Mouse (Mus musculus): ENCODE results near the gene Srpk2.
"Not testable (repeated sequence)": the region's sequence is repeated elsewhere in the genome, so short reads cannot be mapped to it uniquely, and the experiment has no call there.

Srpk2 gene

DNA sequence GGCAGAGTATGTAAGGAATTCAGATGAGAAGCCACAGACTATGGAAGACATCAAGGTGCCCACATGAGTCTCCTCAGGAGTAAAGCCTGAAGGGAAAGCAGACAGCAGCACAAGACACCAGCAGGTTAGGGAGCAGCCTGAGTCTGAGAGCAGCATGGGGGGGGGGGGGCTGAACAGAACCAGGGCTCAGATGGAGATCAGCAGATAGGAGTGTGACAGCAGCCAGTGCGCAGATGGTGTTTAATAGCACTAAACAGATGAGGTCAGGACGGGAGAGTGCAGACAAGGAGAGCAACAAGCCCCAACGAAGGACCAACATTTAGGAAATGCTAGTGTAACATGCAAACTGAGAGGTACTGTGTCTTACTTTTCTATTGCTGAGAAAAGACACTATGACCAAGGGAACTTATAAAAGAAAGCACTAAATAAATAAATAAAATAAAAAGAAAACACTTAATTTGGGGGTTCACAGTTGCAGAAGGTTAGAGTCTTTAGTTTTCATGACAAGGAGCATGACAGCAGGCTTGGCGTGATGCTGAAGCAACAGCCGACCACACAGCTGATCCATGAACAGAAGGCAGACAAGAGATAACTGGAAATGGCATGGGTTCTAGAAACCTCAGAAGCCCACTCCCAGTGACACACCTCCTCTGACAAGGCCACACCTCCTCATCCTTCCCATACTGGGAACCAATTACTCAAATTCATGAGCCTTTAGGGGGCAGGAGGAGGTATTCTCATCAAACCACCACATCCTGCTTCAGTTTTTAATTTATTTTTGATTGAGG is 84.5 kb downstream of the Srpk2 start:
- DNase-seq = no peak

DNA sequence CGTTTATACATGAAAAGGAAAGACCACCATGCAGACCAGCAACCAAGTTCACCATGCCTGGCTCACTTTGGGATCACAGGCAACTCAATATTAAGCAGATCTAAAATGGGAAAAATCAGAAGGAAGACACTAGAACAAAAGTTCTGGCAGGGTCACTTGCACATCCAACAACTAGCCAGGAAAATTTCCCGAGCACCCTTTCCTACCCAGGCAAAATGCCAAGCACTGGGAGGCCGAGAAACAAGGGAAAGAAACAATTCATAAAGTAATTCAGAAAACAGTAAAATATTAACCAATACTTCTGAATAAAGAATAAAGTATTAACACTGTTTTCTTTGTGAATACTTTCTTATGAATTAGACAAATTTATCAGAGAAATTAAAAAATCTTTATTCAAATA is 85.2 kb downstream of the Srpk2 start:
- DNase-seq = no peak

DNA sequence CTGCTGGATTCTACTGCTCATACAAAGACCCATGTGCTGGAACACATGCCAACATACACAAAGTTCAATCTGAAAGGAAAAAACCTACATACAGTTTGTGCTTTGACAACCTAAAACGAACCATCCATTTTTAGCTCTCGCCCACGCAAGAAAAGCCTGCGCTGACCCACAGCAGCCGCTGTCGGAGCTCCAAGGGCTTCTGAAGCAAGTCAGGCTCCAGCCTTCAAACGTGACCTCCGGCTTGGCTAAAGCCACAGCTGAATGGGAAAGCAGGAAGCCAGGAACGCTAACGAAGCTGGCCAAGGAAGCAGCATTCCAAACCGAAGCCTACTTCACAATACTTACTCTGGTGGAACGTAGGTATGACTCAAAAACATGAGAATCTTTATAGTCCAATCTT is 85.9 kb downstream of the Srpk2 start:
- DNase-seq = no peak

DNA sequence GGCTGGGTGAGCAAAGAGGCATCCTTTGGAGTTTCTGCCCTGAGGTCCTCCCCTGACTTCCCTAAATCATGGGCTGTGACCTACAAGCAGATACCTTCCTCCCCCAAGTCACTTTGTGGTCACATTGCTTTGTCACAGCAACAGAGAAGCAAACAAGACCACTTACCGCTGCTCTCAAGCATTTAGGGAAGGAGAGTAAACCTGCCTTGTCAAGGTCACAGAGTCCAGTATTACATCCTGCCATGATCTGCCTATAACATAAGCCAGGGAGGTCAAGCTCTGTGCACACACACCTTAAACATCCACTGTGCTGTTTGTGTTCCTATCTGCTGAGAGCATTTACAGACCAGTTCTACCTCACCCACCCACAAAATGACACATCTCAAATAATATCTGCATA is 86.4 kb downstream of the Srpk2 start:
- peak; percentile 44 to 51 for DNase-seq

DNA sequence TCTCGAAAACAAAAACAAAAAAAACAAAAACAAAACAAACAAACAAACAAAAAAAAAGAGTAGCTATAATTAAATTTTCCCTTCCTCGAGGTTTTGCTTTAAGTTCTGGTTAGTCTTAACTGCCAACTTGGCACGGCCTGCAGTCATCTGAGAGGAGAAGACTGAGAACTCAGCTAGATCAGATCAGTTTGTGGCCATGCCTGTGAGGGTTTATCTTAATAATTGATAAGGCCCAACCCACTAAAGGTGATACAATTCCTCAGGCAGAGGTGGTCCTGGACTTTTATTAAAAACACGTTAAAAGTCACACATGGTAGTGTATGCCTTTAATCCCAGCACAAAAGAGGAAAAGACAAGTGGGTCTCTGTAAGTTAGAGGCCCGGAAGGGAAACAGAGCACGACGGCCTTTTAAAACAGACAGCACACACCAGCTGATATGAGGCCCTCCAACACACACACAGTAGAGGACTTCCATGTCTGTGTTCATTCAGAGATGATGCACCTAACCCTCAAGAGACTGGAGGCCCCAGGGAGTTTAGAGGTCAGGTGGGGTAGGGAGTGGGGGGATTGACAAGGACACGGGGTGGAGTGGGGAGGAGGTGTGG is 87.1 kb downstream of the Srpk2 start:
- no peak for DNase-seq

DNA sequence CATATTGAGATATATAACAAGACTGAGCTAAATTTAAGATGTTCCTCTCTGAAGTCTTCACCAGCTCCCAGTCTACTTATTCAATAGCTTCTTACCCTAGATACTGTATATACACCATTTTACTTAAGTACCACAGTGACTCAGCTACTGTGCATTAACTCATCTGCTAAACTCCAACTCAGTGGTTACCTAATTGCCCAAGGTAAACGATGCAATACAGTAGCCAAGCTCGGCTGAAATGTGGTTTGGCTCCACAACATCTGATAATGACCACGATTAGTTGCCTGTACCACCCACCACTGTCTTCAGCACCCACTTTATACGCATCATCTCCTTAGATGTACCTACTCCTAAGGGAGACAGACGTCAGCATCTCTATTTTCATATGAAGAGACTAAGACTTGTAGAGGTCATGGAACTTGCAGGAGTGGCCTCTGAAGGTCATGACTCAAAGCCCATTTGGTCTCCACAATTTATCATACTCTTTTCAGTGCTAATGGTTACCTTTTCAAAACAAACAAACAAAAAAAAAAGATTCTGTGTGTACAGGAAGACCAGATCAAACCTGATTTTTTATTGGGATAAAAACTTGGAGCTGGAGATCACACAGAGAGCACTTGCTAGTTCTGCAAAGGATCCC is 88.0 kb downstream of the Srpk2 start:
- no peak for DNase-seq

DNA sequence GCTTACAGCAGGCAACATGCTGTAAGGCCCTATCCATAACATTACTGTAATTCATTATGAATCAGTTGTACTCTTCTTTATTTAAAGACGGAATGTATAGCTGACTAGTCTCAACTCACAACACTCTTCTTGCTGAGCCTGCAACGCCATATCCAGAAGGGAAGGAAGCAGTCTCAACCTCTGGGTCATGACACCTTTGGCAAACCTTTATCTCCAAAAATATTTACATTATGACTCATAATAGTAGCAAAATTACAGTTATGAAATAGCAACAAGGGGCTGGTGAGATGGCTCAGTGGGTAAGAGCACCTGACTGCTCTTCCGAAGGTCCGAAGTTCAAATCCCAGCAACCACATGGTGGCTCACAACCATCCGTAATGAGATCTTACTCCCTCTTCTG is 94.1 kb downstream of the Srpk2 start:
- not testable (repeated sequence) for DNase-seq

DNA sequence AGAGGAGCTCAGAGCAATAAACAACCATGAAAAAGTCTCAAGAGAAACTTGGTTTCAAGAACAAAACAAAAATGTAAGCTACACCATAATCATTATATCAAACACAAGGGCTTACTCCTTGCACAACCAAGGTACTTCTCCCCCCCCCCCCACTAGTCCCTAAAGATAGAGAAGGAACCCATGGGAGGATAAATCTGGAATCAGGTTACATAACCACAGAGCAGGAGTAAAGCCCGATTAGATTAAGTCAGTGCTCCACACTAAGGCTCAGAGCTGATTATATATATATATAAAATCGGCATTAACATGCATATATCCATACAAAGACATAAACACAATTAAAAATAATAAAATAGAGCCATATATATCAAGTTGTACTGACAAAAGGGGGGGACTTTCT is 96.8 kb downstream of the Srpk2 start:
- DNase-seq = no peak

DNA sequence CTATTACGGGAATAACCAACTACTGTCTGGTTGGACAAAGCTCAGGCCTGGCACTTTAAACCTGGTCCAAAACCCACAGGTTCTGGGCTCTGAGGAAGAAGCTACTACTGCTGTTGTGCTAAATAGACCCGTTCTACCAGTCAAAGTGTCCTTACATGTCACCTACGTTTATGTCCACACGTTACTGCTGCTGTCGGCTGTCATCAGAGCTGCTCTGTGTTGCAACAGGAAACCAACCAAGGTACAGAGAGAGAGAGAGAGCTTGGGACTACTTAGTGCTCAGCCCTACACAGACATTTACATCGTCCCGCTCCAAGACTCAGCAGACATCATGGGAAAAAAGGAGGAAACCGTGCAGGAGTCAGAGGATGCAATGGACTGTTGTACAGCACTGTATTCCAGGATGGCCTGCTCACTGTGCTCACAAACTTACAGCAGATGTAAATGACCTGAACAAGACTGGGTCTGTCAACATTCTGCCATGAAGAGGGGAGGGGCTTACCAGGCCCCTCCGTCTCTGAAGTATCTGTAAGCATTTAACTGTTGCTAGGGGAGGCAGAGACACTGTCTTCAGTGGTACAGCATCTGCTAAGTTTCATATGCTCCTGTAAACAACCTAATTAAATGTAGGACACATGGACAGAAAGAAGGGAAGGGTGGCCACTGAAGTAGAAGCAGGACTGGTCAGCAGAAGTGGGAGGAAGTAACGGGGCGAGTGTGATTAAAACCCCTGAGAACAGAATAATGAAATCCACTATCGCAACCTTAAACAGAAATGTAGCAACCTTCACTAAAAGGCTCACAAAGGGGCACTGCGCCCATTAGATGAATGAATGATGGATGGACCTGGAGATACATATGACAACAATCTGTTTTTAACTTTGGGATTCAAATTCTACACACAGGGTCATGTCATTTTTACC is 97.6 kb downstream of the Srpk2 start:
- DNase-seq = no peak

DNA sequence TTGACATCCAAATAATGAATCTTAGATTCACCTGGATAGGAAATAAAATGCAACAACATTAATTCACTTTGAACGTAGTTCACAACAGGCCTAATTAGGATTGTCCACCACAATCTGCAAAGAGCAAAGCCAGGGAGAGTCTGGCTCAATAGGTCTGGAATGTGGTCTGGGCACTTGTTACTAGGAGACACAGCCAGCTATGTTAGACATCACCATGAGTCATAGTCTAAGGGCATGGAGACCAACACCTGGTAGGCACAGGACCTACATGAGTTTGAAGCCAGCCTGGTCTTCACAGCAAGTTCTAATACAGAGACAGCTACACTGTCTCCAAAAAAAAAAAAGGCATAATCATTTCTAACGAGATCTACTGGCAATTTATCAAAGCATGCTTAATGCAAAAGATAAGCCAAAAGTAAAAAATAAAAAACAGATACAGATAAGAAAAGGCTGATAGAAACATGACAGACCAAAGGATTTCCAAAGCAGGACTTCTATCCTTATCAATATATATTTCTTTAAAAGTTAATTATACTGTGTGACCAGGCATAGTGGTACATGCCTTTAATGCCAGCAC is 102.8 kb downstream of the Srpk2 start:
- no peak for DNase-seq

DNA sequence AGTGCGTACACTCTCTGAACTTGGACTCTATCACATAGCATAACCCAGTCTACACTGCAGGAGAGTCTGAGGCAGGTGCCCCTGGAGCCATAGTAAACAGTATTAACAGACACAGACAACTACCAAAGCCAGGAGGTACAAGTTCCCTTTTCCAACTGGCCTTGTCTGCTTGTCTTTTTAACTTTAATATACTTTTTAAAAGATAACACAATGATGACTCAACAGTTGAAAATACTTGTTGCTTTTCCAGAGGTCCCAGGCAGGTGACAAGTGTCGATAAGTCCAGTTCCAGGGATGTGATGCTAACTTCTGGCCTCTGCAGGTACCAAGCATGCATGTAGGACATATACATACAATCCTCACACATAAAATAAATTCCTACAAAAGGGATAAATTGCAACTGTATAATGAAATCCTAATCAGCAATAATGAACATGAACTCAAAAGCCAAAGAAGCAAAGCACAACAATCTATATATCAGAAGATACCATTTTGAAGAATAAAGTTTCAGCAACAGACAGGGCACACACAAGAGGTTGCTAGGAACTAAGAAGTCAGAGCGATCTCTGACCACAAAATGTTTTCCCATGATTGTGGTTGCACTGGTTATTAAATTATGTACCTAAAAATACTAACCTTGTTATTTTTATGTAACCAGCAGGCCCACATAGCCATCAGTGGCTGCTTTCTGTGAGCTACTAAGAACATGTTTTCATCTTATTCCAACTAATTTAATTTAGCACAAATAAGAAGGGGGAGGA is 105.1 kb downstream of the Srpk2 start:
- no peak for DNase-seq

DNA sequence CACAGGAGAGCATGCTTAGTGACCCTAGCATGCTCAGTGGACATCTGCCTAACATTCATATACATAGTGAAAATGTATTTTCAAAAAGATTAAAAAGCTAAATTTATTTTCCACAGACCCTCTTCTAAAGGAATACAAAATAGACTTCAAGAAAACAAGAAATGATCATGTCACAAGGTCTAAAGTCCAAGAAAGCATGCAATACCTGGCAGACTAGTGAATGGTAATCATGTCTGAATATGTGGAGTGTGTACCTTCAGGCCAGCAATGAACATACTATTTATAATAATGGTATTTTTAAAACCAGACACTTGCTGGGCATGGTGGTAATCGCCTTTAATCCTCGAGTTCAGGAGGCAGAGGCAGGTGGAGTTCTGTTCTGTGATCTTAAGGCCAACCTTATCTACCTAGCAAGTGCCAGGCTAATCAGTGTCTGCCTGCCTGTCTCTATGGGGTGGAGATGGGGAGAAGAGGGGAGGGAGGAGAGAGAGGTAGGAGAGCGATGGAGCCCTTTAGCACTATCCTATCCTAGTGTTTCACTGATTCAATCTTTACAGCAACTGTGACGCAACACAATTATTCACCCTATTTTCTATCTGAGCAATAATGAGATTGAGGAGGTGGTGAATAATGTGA is 106.0 kb downstream of the Srpk2 start:
- no peak for DNase-seq

DNA sequence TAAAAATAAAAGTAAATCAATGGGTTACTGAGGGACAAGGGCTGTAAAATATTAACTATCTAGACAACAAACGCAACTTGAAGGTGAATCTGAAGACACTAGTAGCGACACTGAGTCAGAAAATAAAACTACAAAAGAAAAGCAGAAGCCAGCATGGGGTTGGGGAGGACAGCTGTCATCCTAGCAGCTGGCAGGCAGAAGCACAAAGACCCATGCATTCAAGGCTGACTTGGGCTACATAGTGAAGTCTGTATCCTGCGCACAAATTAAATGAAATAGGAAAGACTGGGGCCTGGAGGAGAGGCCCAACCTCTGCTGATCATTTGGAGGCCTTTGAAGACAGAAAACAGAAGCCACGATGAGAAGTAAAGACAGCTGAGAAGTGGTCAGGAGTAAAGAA is 106.6 kb downstream of the Srpk2 start:
- no peak for DNase-seq

DNA sequence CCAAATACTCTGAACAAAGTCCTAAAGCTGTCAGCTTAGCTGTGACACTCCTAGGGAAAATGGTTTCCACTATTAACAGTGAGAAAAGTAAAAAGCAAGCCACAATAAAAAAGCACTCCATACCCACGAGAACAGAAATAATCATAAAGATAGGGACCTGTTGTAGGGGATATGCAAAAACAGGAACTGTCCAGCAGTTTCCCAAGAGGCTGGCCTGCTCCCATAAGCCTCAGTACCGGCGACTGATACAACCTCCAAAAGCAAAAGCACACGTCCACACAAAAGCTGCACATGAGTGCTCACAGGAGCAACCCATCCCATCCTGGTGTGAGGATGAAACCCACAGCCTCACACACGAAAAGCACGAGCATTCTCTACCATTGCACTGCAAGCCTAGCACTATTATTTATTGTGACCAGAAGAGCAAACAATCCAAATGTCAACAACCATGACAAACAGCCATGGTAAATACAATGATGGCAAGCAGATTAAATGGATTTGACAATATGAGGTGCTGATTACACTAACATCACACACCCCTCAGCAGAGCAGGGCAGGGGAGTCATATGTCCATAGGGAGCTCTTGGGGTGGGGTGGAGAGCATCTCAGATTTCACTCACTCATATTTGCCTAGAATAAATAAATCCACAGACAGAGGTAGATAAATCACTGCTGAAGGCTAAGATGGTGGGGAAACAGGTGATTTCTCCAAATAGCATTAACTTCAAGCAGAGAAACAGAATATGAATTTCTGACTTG is 107.9 kb downstream of the Srpk2 start:
- no peak for DNase-seq

DNA sequence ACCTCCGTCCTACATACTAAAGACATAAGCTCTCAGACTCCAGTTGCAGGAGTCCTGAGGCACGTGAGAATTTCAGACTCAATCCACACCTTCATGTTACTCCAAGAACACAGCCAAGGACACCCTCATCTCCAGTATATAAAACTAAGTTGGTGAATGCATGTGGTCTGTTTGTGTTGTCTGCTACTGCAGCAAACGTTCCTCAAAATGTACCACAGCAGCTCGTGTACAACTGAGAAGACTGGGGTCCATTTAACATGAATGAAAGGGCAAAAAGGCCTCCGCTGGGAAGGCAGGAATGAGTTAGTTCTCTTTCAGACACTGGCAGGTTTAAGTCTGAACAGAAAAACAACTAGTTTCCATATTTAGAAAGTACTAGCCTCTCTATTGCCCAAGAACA is 110.5 kb downstream of the Srpk2 start:
- DNase-seq = no peak

DNA sequence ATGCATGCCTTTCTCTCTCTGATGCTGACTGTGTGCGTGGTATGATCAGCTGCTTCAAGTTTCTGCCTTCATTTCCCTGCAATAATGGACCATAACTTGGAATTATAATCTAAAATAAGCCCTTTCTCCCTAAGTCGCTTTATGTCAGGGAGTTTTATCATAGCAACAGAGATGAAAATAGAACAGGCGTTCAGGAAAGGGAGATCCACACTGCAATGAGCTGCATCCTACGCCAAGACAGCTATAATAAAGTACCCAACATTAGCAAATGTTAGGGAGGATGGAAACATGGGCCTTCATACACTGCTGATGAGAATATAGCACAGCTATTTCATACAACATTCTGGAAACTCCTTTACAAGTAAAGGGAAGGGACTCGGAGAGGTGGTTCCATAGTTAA is 116.2 kb downstream of the Srpk2 start:
- DNase-seq = no peak

DNA sequence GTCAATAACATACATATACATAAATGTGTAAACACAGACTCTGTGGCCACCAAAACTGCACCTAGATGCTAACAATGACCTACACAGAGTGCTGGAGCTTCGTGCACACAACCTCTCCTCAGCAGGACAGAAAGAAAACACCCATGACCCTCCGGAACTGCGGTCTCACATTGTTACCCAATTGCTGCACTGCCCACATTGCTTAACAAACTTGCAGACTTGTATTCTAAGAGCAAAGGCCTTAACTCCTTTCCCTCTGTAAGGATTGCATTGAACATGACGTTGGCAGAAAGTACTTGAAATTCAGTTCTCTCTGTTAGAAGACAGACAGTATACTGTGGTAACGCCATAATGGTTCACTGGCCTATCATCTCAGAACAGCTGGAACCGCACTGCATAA is 118.0 kb downstream of the Srpk2 start:
- no peak for DNase-seq

DNA sequence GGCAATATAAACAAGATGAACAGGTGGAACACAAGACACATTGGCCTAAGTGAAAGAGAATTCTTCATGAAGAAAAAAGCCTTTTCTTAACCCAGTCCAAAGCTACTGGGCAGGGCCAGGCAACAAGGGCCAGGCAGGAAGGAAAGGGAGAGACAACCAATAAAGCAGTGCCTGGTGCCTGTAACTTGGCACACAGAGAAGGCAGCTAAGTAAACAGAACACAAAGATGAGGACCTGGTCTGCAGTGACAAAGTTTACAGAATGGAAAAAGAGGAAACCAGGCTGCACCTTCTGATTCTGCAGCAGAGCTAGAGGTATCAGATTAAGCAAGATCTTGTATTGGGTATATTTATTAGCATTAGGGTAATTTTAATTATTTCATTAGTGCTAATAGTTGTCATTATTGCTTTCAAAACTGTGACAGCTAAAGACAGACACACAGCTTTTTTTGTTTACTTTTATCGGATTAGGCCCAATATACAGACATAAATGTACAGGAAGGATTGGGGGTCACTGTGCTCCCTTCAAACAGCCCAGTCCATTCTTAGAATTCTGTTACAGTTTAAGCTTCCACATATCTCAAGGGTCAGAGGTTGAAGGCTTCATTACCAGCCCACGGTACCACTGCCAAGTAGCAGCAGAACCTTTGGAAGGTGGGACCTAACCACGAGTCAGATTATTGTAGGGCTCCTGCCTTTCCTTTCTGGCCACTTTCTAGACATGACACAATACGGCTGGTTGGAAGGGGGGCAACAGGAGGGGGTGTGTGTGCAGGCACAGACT is 121.9 kb downstream of the Srpk2 start:
- DNase-seq = no peak

DNA sequence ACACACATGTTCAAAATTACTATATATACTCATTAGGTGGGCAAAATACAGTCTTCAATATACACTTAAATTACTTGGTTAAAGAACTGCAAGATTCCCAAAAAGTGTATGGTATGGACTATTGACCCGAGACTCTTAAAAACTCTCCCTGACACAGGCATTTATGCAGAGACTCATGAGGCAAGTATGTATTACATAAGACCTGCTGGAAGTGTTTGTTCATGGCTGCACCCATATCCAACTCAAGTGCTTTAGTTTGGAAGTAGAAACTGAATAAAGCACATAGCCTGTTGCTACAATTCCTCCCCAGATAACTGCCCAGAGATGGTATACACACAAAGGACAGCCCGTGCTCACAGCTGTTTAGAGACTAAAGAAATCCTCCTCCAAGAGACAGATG is 123.2 kb downstream of the Srpk2 start:
- no peak for DNase-seq

DNA sequence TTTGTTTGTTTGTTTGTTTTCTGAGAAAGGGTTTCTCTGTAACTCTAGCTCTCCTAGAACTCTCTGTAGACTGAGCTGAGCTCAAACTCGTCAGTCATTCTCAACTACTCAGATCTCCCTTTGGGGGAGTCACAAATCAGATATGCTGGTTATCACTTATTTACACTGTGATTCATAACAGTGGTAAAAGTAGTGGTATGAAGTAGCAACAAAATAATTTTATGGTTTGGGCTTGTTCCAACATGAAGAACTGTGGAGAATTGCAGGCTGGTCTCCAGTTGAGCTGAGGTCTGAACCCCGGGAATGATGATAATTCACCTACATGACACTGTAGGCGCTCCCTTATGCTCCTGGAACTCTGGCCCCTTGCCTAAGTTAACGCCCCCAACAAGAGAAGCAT is 124.2 kb downstream of the Srpk2 start:
- DNase-seq = no peak

Data from B cell, adult 2 months (primary cell).